Mouse (Mus musculus) ovary, postnatal 36 days (tissue): ENCODE measurements around the gene Mybpc2.

Experiments used
- DNase-seq: peaks from one replicate; pipeline ENCODE4 v3.0.0; 2022; ENCODE audit warnings: low spot score, mixed read lengths

The Mybpc2 gene

GRCm38 (mm10) chr7:44546274-44546673 is 21.8 kb upstream of the Mybpc2 start:
- no peak for DNase-seq

GRCm38 (mm10) chr7:44543071-44543470 is 18.6 kb upstream of the Mybpc2 start:
- DNase-seq, result no peak

GRCm38 (mm10) chr7:44542555-44542954 is 18.1 kb upstream of the Mybpc2 start:
- no peak for DNase-seq

- no peak for DNase-seq
Measured at GRCm38 (mm10) chr7:44538756-44539624, 14.5 kb upstream of the Mybpc2 start.

GRCm38 (mm10) chr7:44537496-44537895 is 13.0 kb upstream of the Mybpc2 start:
- DNase-seq, result peak; percentile 38

GRCm38 (mm10) chr7:44537009-44537408 is 12.6 kb upstream of the Mybpc2 start:
- no peak for DNase-seq

- peak; percentile 42 for DNase-seq
Measured at GRCm38 (mm10) chr7:44536590-44536968, 12.1 kb upstream of the Mybpc2 start.

GRCm38 (mm10) chr7:44535657-44536589 is 11.5 kb upstream of the Mybpc2 start:
- DNase-seq, result no peak

- no peak for DNase-seq
Measured at GRCm38 (mm10) chr7:44534656-44535441, 10.4 kb upstream of the Mybpc2 start.

GRCm38 (mm10) chr7:44534242-44534641 is 9.8 kb upstream of the Mybpc2 start:
- no peak for DNase-seq

- DNase-seq, result no peak
Measured at GRCm38 (mm10) chr7:44533746-44534045, 9.2 kb upstream of the Mybpc2 start.

- DNase-seq, result no peak
Measured at GRCm38 (mm10) chr7:44532918-44533745, 8.7 kb upstream of the Mybpc2 start.

GRCm38 (mm10) chr7:44531946-44532732 is 7.7 kb upstream of the Mybpc2 start, which contains the start of gene Spib:
Gene Spib (minus strand): TSS chr7:44532071.
- DNase-seq, result no peak

- no peak for DNase-seq
Measured at GRCm38 (mm10) chr7:44531207-44531606, 6.8 kb upstream of the Mybpc2 start.

GRCm38 (mm10) chr7:44530507-44530906 is 6.1 kb upstream of the Mybpc2 start:
- no peak for DNase-seq

- DNase-seq, result no peak
Measured at GRCm38 (mm10) chr7:44529518-44529917, 5.1 kb upstream of the Mybpc2 start.

- peak; percentile 75 for DNase-seq
Measured at GRCm38 (mm10) chr7:44527483-44528398, 3.3 kb upstream of the Mybpc2 start.

GRCm38 (mm10) chr7:44526414-44527154 is 2.1 kb upstream of the Mybpc2 start:
- DNase-seq, result no peak
